Mouse (Mus musculus): ENCODE measurements around the gene Yipf6. TPM values are rescaled to one million over a fixed set of nuclear protein-coding genes. Genes with fewer than 3 reads are reported as not detected.
"Not testable (repeated sequence)": the region's sequence is repeated elsewhere in the genome, so short reads cannot be mapped to it uniquely, and the experiment has no call there.

Gene Yipf6
- polyA plus RNA-seq, 1 experiment from 2014 or later = 17.7 TPM

DNA sequence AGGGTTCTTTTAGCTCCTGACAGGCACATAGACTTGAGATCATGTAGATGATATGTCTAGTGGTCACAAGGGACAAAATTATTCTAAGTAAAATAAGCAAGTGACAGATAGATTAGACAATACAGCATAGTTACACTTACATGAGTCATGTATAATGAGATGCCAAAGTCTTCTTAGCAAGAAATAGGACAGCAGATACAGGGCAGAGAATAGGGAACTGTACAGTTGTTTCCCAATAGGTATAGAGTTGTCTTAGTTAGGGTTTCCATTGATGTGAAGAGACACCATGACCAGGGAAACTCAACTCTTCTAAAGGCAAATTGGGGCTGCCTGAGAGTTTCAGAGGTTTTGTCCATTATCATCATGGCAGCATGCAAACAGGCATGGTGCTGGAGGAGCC lies 27.6 kb downstream of the Yipf6 start:
- Histone ChIP-seq H3K9me3 (no peaks in the 10 kb centered on the region), H3K4me1 (no peaks in the 10 kb centered on the region), H3K27me3 (replicated peaks) (no peaks in the 10 kb centered on the region; the same call in 1 of the 2 replicates), H3K27ac (no peak overlapping the region), H3K4me3 (no peak overlapping the region), H3K4me2 (no peak overlapping the region), H3K36me3 (replicated peaks) (no peaks in the 10 kb centered on the region), H3K9ac (no peak overlapping the region)
- no peak for ATAC-seq (replicated peaks)

GRCm38 (mm10) chrX:98964513-98964912 lies 28.4 kb downstream of the Yipf6 start:
- no peak overlapping the region for H3K9ac ChIP-seq
- no peaks in the 10 kb centered on the region for H3K36me3 ChIP-seq (replicated peaks)
- no peaks in the 10 kb centered on the region for H3K9me3 ChIP-seq
- ATAC-seq (replicated peaks) = no peak
- no peak overlapping the region for H3K27ac ChIP-seq
- no peak overlapping the region for H3K4me3 ChIP-seq
- no peaks in the 10 kb centered on the region; the same call in 1 of the 2 replicates for H3K27me3 ChIP-seq (replicated peaks)
- no peak overlapping the region for H3K4me2 ChIP-seq
- H3K4me1 ChIP-seq = no peaks in the 10 kb centered on the region

GRCm38 (mm10) chrX:98986611-98987010 lies 50.5 kb downstream of the Yipf6 start:
- H3K27ac ChIP-seq; H3K9me3 ChIP-seq; H3K4me3 ChIP-seq; H3K36me3 ChIP-seq (replicated peaks); H3K4me2 ChIP-seq; H3K27me3 ChIP-seq (replicated peaks); H3K4me1 ChIP-seq; ATAC-seq (replicated peaks); H3K9ac ChIP-seq: not testable (repeated sequence)
- WGBS = 57% methylated on average over 5 of the region's 5 CpGs

- 39% methylated on average over 6 of the region's 6 CpGs for WGBS
- ATAC-seq (replicated peaks) = no peak
- no peak overlapping the region for H3K9ac ChIP-seq
- no peaks in the 10 kb centered on the region for H3K27me3 ChIP-seq (replicated peaks)
- no peaks in the 10 kb centered on the region for H3K9me3 ChIP-seq
- H3K27ac ChIP-seq = no peak overlapping the region
- no peaks in the 10 kb centered on the region for H3K4me1 ChIP-seq
- H3K4me3 ChIP-seq = no peak overlapping the region
- no peaks in the 10 kb centered on the region for H3K36me3 ChIP-seq (replicated peaks)
- H3K4me2 ChIP-seq = no peak overlapping the region
Measured at GRCm38 (mm10) chrX:98989574-98989973, 53.5 kb downstream of the Yipf6 start.

Other genes with a start within 250 kb of the Yipf6 start
- 40.1 and 46.6 TPM in 2 replicates for gene Ophn1, start 45.3 kb upstream of the Yipf6 start, polyA plus RNA-seq (2015; fragmentation: Nextera tagmentation; extraction: Ambion mirVana)
- gene Stard8, start 66.9 kb downstream of the Yipf6 start, polyA plus RNA-seq (2015; fragmentation: Nextera tagmentation; extraction: Ambion mirVana) = 5.4 and 5.7 TPM in 2 replicates
- 25.6 and 31.9 TPM in 2 replicates for gene Efnb1, start 199.8 kb downstream of the Yipf6 start, polyA plus RNA-seq (2015; fragmentation: Nextera tagmentation; extraction: Ambion mirVana)

Measured in midbrain, embryonic 15.5 days (tissue).